Mouse (Mus musculus): ENCODE data around the gene Slc39a13. TPM values are rescaled to one million over a fixed set of nuclear protein-coding genes. Genes with fewer than 3 reads are reported as not detected.

Slc39a13 gene
- 16.2 and 19.2 TPM in 2 replicates for polyA plus RNA-seq (2012; rRNA removed)

DNA sequence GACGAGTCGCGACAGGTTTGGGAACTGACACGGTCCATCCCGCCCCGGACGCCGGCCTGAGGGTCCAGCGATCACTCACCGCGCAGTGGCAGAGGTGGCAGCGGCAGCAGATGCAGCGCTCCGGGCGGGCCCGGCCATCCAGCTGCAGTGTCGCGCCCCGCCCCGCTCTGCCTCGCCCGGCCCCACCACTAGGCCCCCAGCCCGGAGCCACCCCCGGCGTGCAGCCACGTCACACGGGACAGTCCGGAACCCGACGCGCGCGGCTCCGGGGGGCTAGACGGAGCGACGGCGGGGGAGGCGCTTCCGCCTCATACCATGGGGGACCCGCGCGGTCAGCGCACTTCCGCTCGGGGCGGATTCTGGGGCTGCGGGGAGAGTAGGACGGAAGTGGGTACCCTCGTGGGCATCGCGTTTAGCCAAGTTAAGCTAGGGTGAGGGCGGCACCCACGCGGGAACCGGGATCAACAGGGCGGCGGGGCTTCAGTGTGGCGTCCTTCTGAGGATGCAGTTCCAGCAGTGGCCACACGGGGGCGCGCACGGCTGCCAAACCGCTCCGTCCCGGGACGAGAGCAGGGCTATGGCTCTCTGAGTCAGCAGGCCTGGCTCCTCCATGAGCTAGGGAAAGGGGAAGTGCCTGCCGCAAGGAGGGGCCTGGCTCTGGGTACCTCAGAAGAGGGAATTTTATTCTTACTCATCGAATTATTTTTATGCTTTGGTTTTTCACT, at the start of gene Slc39a13:
Slc39a13 (minus strand) TSS at position 342 of the 725 bp plus-strand sequence.

DNA sequence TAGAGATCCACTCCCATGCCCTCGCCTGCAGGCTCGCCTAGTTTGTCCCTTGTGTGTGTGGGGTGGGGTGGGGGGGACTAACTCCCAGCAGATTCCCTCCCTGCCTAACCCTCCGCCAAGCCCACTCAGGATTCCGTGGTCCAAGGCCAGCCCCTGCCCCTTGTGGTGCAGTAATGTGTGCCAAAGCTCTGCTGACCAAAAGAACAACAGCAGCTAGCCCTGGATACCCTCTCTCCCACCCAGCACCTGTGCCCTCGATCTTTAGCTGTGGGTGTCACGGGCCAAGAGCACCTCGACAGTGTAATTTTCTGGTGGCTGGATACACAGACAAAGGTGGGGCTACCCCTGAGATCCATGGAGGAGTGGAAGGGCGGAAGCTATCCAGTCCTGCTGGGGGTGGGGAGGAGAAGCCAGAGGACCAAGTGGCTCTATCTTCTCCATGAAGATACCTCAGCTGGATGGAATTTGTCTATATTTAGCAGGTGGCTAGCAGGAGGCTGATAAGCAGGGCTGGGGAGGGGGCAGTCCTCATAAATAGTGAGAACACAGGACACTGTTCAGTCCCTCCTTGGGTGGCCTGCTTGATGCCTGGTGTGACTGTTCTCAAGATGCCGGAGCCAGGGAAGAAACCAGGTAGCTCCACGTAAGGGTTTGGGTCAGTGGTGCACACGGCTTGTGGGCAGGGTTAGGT, 47.5 kb upstream of the Slc39a13 start, which contains the start of gene Mybpc3:
Mybpc3 (plus strand) TSS at position 560 of the 691 bp plus-strand sequence.

DNA sequence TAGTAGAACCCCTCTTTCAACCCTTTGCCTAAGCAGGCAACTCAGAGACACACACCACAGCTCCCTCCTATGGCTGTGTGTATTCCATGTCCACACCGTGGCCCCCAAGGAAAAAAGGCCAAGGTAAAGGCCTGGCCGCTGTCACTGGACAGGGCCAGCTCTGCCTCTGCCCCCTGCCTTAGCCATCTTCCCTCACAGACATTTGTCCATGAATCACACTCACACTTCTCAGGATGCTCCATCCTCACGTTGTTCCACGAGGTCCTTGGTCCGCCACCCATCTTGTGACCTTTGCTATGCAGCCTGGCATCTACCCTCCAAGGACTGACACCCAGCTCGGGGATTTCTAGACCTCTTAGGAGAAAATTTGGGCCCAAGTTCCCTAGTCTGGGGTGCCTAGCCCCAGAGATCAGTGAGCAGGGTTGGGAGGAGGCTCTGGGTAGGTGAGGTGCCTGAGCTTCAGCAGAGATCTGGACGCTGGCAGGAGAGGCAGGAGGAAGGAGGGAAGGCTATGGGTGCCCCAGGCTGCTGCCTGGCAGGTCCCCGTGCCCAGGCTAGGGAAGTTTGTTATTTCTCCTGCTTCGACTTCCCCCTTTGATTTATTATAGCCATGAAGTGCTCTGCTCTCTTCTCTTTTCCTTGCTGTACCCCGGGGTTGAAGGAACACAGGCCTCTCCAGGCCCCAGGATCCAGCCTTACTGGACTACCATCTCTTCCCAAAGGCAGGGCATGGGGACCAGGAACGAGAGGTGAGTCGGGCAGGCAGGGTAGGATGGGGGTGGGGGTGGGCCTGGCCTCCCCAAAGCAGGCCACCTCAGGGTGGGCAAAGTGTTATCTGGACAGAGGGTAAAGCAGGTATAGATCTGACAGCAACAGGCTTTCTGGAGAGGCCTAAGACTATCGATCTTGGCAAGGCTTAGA, 11.8 kb upstream of the Slc39a13 start, which contains the start of gene Spi1:
Spi1 (plus strand) TSS at position 616 of the 921 bp plus-strand sequence.

DNA sequence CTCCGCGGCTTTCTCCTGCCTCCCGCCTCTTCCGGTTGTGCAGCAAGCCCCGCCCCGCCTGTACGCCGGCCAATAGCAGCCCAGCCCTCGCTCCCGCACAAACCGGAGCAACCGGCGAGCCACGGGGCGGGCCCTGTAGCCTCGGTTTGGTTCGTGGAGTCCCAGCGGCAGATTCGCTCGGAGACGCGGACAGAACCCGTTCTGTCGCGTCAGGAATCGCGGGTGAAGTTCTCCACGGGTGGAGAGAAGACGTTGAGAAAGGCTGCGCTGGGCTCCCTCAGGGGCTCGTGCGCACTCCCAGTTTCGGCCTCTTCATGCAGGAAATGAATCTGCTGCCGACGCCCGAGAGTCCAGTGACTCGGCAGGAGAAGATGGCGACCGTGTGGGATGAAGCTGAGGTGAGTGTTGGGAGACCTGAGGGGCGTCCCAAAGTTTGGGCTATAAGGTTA, 16.3 kb downstream of the Slc39a13 start, which contains the start of gene Psmc3:
Psmc3 (plus strand) TSS at position 76 of the 449 bp plus-strand sequence.

DNA sequence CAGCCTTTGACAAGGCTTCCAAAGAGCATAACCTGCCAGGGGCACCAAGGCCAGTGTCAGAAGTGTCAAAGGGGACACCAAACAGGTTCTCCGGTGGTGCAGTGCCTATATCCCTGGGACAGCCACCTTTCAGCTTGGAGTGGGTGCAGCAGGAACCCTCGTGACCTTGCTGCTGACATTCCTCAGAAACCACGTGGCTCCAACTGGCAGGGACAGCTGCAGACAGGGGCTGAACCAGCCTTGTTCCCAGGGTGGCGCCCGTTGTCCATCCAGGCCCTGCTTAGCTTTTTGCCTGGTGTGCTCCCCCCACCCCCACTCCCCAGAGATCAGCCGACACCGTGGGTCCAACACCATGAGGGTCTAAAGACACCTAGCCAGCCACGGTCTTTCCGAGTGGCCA, 34.8 kb downstream of the Slc39a13 start, which contains the start of gene Rapsn:
Rapsn (plus strand) TSS at position 236 of the 400 bp plus-strand sequence.

Other genes starting within 250 kb of the Slc39a13 start
- gene Mtch2, start 223.3 kb downstream of the Slc39a13 start, polyA plus RNA-seq (2012; rRNA removed) = 93.6 and 104 TPM in 2 replicates
- 0.96 and 1.2 TPM in 2 replicates for gene C1qtnf4, start 184.6 kb downstream of the Slc39a13 start, polyA plus RNA-seq (2012; rRNA removed)
- 7.3 and 7.7 TPM in 2 replicates for gene Kbtbd4, start 165.7 kb downstream of the Slc39a13 start, polyA plus RNA-seq (2012; rRNA removed)
- gene Ndufs3, start 165.6 kb downstream of the Slc39a13 start, polyA plus RNA-seq (2012; rRNA removed) = 134 and 142 TPM in 2 replicates
- 28.5 and 32.5 TPM in 2 replicates for gene Celf1, start 130.0 kb downstream of the Slc39a13 start, polyA plus RNA-seq (2012; rRNA removed)
- 0.53 and 0.76 TPM in 2 replicates for gene Rapsn, start 34.8 kb downstream of the Slc39a13 start, polyA plus RNA-seq (2012; rRNA removed)
- 80.8 and 83.0 TPM in 2 replicates for gene Psmc3, start 16.4 kb downstream of the Slc39a13 start, polyA plus RNA-seq (2012; rRNA removed)
- 38.8 and 46.7 TPM in 2 replicates for gene Spi1, start 12.0 kb upstream of the Slc39a13 start, polyA plus RNA-seq (2012; rRNA removed)
- 0.06 and 0.14 TPM in 2 replicates for gene Mybpc3, start 47.7 kb upstream of the Slc39a13 start, polyA plus RNA-seq (2012; rRNA removed)
- 5.3 and 6.3 TPM in 2 replicates for gene Madd, start 113.4 kb upstream of the Slc39a13 start, polyA plus RNA-seq (2012; rRNA removed)
- 30.5 and 31.6 TPM in 2 replicates for gene Nr1h3, start 132.4 kb upstream of the Slc39a13 start, polyA plus RNA-seq (2012; rRNA removed)
- gene Acp2, start 132.5 kb upstream of the Slc39a13 start, polyA plus RNA-seq (2012; rRNA removed) = 11.1 and 11.3 TPM in 2 replicates
- 8.3 and 10.3 TPM in 2 replicates for gene Ddb2, start 166.6 kb upstream of the Slc39a13 start, polyA plus RNA-seq (2012; rRNA removed)
- 19.4 and 20.2 TPM in 2 replicates for gene Pacsin3, start 185.5 kb upstream of the Slc39a13 start, polyA plus RNA-seq (2012; rRNA removed)
- gene Arfgap2, start 194.6 kb upstream of the Slc39a13 start, polyA plus RNA-seq (2012; rRNA removed) = 25.8 and 26.6 TPM in 2 replicates